In genomic region chr6:88957801-88958211, GRCm38 (mm10) we compare ENCODE assay signal across 20 mouse cellular contexts.
"Had no signal": no experiment of that assay in that cellular context is flagged by ENCODE, and none has a peak within 500 bp of the region (broad histone marks: within the 10 kb centered on the region; RNA-seq: fewer than 3 reads in every experiment).

No protein-coding gene starts in this region.

- ATAC-seq: intestine, postnatal 0 days had no signal

- H3K9me3 ChIP-seq: liver, embryonic 13.5 days; neural tube, embryonic 15.5 days; stomach, embryonic 15.5 days had no signal

- H3K4me1 ChIP-seq: liver, embryonic 13.5 days; stomach, embryonic 15.5 days had no signal

- H3K36me3 ChIP-seq: liver, embryonic 13.5 days; midbrain, embryonic 12.5 days; neural tube, embryonic 12.5 days; neural tube, embryonic 15.5 days; stomach, embryonic 15.5 days had no signal

- H3K27ac ChIP-seq: kidney, postnatal 0 days; layer of hippocampus, adult 2 months; left cerebral cortex, adult 2 months; liver, embryonic 13.5 days; midbrain, embryonic 12.5 days; neural tube, embryonic 12.5 days; neural tube, embryonic 15.5 days; stomach, embryonic 15.5 days had no signal

- H3K4me3 ChIP-seq: layer of hippocampus, adult 2 months; left cerebral cortex, adult 2 months; liver, embryonic 13.5 days; midbrain, embryonic 12.5 days; neural tube, embryonic 12.5 days; neural tube, embryonic 15.5 days; stomach, embryonic 15.5 days had no signal

- DNase-seq: kidney, adult 2 months; kidney, postnatal 25 days; layer of hippocampus, adult 9-11 months; layer of hippocampus, postnatal 36 days; liver, embryonic 13.5 days; lung, adult 2 months; lung, postnatal 14 days; lung, postnatal 4 days; right cerebral cortex, adult 18-20 months; right cerebral cortex, postnatal 14 days; right cerebral cortex, postnatal 4 days; thymus, postnatal 25 days had no signal

- H3K9ac ChIP-seq: liver, embryonic 13.5 days; midbrain, embryonic 12.5 days; neural tube, embryonic 12.5 days; neural tube, embryonic 15.5 days; stomach, embryonic 15.5 days had no signal

- H3K4me2 ChIP-seq: liver, embryonic 13.5 days; midbrain, embryonic 12.5 days; neural tube, embryonic 12.5 days; neural tube, embryonic 15.5 days; stomach, embryonic 15.5 days had no signal

- H3K27me3 ChIP-seq: liver, embryonic 13.5 days; midbrain, embryonic 12.5 days; neural tube, embryonic 12.5 days; neural tube, embryonic 15.5 days; stomach, embryonic 15.5 days had no signal
